Mouse (Mus musculus) neural tube, embryonic 11.5 days (tissue): ENCODE data around the gene Ankrd37. TPM values are rescaled to one million over a fixed set of nuclear protein-coding genes. Genes with fewer than 3 reads are reported as not detected.

Source experiments
- ATAC-seq: fragments of 200-750 bp; cut with Nextera tagmentation; 2 replicates; pipeline ENCODE4 v1.8.0; 2017; ENCODE audit warnings: moderate number of reproducible peaks, mild to moderate bottlenecking, moderate TSS enrichment, moderate library complexity; ENCODE audit not compliant: insufficient read depth, low FRiP score, low TSS enrichment
- DNase-seq: peaks from one replicate; pipeline ENCODE4 v3.0.0-alpha.2; 2015; ENCODE audit warnings: low spot score
- H3K27ac ChIP-seq: fragments of 300-500 bp; sonication (generic); 2 replicates; pipeline ENCODE4 v1.5.1; 2014; ENCODE audit warnings: low read depth, mild to moderate bottlenecking, low read length
- H3K27me3 ChIP-seq: fragments of 300-500 bp; sonication (generic); 2 replicates; pipeline ENCODE4 v1.6.1; 2014; ENCODE audit warnings: mild to moderate bottlenecking, low read length, mixed read lengths; ENCODE audit not compliant: control insufficient read depth, insufficient read depth
- H3K36me3 ChIP-seq: fragments of 300-500 bp; sonication (generic); 2 replicates; pipeline ENCODE4 v1.6.1; 2014; ENCODE audit warnings: mild to moderate bottlenecking, low read length, moderate library complexity, mixed read lengths; ENCODE audit not compliant: control insufficient read depth, insufficient read depth
- H3K4me1 ChIP-seq: fragments of 300-500 bp; sonication (generic); 2 replicates; pipeline ENCODE4 v1.6.1; 2014; ENCODE audit warnings: low read length, mixed read lengths; ENCODE audit not compliant: control insufficient read depth, insufficient read depth
- H3K4me2 ChIP-seq: fragments of 300-500 bp; sonication (generic); 2 replicates; pipeline ENCODE4 v1.6.1; 2014; ENCODE audit warnings: low read depth, mild to moderate bottlenecking, moderate library complexity
- H3K4me3 ChIP-seq: fragments of 300-500 bp; sonication (generic); 2 replicates; pipeline ENCODE4 v1.5.1; 2014; ENCODE audit warnings: low read depth, low read length
- H3K9ac ChIP-seq: fragments of 300-500 bp; sonication (generic); 2 replicates; pipeline ENCODE4 v1.6.1; 2014; ENCODE audit warnings: mild to moderate bottlenecking, low read length
- H3K9me3 ChIP-seq: fragments of 300-500 bp; sonication (generic); 2 replicates; pipeline ENCODE4 v1.6.1; 2016; ENCODE audit warnings: low read length; ENCODE audit not compliant: control insufficient read depth
- WGBS: fragments of 180-500 bp; shearing (Covaris S2); extraction: QIAGEN DNeasy Blood & Tissue Kit; methylation state at CpG from one replicate; pipeline ENCODE4 v1.1.7; 2014; 5-methylcytosine and 5-hydroxymethylcytosine counted together
- polyA plus RNA-seq: library from polyadenylated mRNA; unstranded; fragments of >200 nt; fragmentation: Nextera tagmentation; extraction: Ambion mirVana; gene quantifications from 2 replicates; pipeline ENCODE4 v1.2.1, GENCODE M21; 2014

Ankrd37 gene
- polyA plus RNA-seq, 1 experiment from 2014 or later = 15.6 TPM

DNA sequence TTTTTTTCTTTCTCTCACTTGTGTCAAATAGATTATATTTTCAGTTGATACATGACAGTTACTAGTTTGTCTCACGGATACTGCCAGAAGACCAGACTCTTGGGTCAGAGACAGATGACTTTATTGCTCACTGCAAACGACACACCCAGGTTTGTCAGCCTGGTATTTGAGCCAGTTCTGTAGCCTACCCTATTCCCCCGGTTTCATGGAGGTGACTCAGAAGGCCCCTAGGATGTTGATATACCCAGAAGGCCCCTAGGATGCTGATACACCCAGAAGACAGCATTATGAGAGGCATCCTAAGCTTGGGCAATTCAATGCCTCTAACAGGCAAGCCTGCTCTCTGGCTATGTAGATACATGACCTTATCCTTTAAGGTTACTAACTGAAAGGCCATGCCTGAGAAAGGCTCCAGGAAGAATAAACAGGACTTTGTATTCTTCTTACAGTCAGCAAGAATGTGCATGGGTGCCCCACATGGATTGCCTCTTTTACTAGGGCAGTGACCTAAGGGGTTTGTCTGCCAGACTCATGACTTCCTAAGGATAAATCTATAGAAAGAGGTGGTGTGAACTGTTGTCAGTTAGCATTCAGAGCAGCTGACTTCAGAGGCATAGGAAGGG is 1.7 kb upstream of the Ankrd37 start:
- 50% methylated on average over 3 of the region's 3 CpGs for WGBS
- no peak for ATAC-seq
- Histone ChIP-seq H3K4me2 (no peak overlapping the region), H3K4me3 (no peak overlapping the region), H3K36me3 (no peaks in the 10 kb centered on the region), H3K9ac (no peak overlapping the region), H3K4me1 (no peaks in the 10 kb centered on the region), H3K27me3 (no peaks in the 10 kb centered on the region), H3K9me3 (no peaks in the 10 kb centered on the region), H3K27ac (no peak overlapping the region)
- no peak for DNase-seq

- Histone ChIP-seq H3K9ac (peak overlapping the region; percentile 90), H3K36me3 (no peaks in the 10 kb centered on the region), H3K27ac (peak overlapping the region; percentile 99), H3K4me3 (peak overlapping the region; percentile 41), H3K9me3 (no peaks in the 10 kb centered on the region), H3K4me2 (peak overlapping the region; percentile 63), H3K4me1 (no peaks in the 10 kb centered on the region), H3K27me3 (no peaks in the 10 kb centered on the region)
- DNase-seq = peak; percentile 100
- ATAC-seq = peak; percentile 99
- 7% methylated on average over 55 of the region's 55 CpGs for WGBS
These were observed 5.5 kb downstream of the Ankrd37 start for GRCm38 (mm10) chr8:45999784-46000705.

GRCm38 (mm10) chr8:45999138-45999783 is 6.2 kb downstream of the Ankrd37 start, which contains the start of gene Lrp2bp:
TSS of gene Lrp2bp (plus strand) at chr8:45999303.
- Histone ChIP-seq H3K4me3 (peak within 1 kb of the TSS; percentile 41), H3K9ac (peak within 1 kb of the TSS; percentile 90), H3K27ac (peak within 1 kb of the TSS; percentile 99), H3K4me2 (peak within 1 kb of the TSS; percentile 63), H3K36me3 (no peaks in the 10 kb centered on the region), H3K9me3 (no peaks in the 10 kb centered on the region), H3K27me3 (no peaks in the 10 kb centered on the region), H3K4me1 (no peaks in the 10 kb centered on the region)
- DNase-seq (no peak), ATAC-seq (0 out of 2 replicates have a peak, but pooled peaks have one; percentile 0)
- WGBS = 5% methylated on average over 22 of the region's 22 CpGs

DNA sequence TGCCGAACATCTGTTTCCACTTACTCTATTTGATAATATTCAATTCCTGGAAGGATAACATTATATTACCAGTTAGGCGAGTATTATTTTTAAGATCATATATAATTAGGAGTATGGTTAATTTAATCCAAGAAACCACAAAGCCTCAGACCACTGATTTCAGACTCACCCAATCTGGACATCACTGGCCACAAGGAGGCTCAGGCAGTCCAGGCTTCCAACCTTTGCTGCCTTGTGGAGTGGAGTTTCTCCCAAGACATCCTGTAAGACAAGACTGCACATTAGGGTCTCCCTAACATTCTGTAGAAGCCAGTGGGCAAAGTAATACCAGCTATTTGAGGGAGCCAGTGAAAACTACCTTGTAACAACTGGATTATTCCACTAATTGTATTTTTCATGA is 7.3 kb downstream of the Ankrd37 start:
- no peak overlapping the region for H3K4me2 ChIP-seq

DNA sequence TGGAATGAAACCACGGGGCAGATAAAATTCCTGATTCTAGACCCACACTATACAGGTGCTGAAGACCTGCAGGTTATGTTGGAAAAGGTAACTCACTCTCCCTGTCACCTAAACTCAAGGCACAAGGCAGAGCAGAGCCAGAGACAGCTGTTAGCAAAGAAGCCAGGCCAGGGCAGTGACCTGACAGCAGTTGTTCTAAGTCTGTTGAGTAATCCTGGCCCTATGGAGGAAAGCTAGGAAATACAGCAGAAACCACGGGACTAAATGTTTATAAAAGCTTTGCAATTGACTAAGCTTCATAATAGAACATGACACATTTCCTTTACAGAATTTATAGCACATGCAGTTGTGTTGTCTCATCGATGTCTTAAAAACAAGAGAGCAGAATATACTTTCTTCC is 9.9 kb downstream of the Ankrd37 start:
- Histone ChIP-seq H3K4me1 (no peaks in the 10 kb centered on the region), H3K4me3 (no peak overlapping the region), H3K36me3 (no peaks in the 10 kb centered on the region), H3K9me3 (no peaks in the 10 kb centered on the region), H3K9ac (no peak overlapping the region), H3K27ac (no peak overlapping the region), H3K27me3 (no peaks in the 10 kb centered on the region), H3K4me2 (no peak overlapping the region)
- DNase-seq (no peak), ATAC-seq (no peak)
- WGBS = 91% methylated on average over 3 of the region's 3 CpGs

More for the DNA sequence above, 7.3 kb downstream of the Ankrd37 start:
- Histone ChIP-seq H3K36me3 (no peaks in the 10 kb centered on the region), H3K4me3 (no peak overlapping the region), H3K27me3 (no peaks in the 10 kb centered on the region), H3K27ac (no peak overlapping the region), H3K9ac (no peak overlapping the region), H3K4me1 (no peaks in the 10 kb centered on the region), H3K9me3 (no peaks in the 10 kb centered on the region)
- ATAC-seq (no peak), DNase-seq (no peak)
- 81% methylated on average over 2 of the region's 2 CpGs for WGBS

DNA sequence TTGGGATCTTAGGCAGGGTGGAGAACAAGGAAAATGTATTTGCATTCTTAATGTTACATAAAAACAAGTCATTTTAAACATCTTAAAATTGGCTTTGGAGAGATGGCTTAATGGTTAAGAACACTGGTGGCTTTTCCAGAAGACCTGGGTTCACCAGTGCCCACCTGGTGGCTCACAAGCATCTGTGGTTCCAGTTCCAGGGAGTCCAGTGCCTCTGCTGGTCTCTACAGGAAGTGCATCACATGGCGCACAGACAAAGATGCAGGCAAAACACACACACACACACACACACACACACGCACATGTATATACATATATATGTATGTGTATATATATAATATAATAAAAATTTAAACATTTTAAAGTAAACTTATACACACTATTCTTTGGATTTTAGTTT is 11.4 kb downstream of the Ankrd37 start:
- DNase-seq (no peak), ATAC-seq (no peak)
- no peak overlapping the region for H3K4me3 ChIP-seq
- no peaks in the 10 kb centered on the region for H3K36me3 ChIP-seq
- H3K4me1 ChIP-seq = no peaks in the 10 kb centered on the region
- H3K9me3 ChIP-seq = no peaks in the 10 kb centered on the region
- no peak overlapping the region for H3K9ac ChIP-seq
- H3K27me3 ChIP-seq = no peaks in the 10 kb centered on the region
- no peak overlapping the region for H3K4me2 ChIP-seq
- WGBS = 95% methylated on average over 2 of the region's 2 CpGs
- H3K27ac ChIP-seq = no peak overlapping the region

DNA sequence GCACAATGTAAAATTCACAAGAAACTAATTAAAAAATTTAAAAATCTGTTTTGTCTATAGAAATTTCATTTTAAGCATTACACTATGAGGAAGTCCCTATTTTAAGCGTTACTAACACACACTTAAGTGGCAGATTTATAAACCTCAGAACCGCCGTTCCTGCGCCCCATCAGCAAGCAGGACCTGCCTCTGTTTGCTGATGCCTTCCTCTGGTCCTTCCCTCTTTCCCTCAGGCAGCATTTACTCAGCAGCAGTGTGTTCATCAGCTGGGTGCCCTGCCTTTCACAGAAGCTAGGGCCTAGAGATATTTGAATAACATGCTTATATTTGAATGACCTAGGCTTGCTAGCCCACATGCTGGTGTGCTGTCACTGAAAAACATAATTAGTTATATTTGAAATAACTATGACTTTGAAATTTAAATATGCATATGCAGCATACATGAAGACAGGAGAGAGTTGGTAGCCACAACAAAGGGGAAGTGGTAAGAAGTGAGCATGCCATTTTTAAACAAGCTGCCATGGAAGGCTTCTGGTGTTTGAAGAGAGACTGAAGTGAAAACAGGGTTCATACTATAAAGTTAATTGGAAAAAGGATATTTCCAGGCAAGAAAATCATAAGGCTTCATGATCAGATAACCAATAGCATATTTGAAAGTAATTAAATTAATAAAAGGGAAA is 14.7 kb downstream of the Ankrd37 start:
- Histone ChIP-seq H3K36me3 (peaks cover 3% of the 10 kb centered on the region; the same call in 1 of the 2 replicates), H3K4me3 (no peak overlapping the region), H3K4me2 (no peak overlapping the region), H3K9me3 (no peaks in the 10 kb centered on the region), H3K27me3 (no peaks in the 10 kb centered on the region), H3K9ac (no peak overlapping the region), H3K27ac (no peak overlapping the region), H3K4me1 (no peaks in the 10 kb centered on the region)
- no peak for DNase-seq
- WGBS = 95% methylated on average over 4 of the region's 4 CpGs
- no peak for ATAC-seq

GRCm38 (mm10) chr8:45988189-45988588 is 17.3 kb downstream of the Ankrd37 start:
- Histone ChIP-seq H3K9me3 (no peaks in the 10 kb centered on the region), H3K36me3 (peaks cover 3% of the 10 kb centered on the region; the same call in 1 of the 2 replicates), H3K9ac (no peak overlapping the region), H3K27me3 (no peaks in the 10 kb centered on the region), H3K4me2 (no peak overlapping the region), H3K4me1 (no peaks in the 10 kb centered on the region), H3K27ac (no peak overlapping the region), H3K4me3 (no peak overlapping the region)
- no peak for DNase-seq
- ATAC-seq = no peak
- WGBS = 56% methylated on average over 2 of the region's 2 CpGs
